In genomic region chr7:24174618-24175336, GRCm38 (mm10) we compare ENCODE assay signal across 8 mouse cellular contexts. TPM values are rescaled to one million over a fixed set of nuclear protein-coding genes. Genes with fewer than 3 reads are reported as not detected.
DNase-seq lines count a peak whose midpoint lies in the region; ATAC-seq and TF ChIP-seq lines count a peak whose summit lies in the region.

TSS of gene Zfp114 (plus strand) at chr7:24175060.

- H3K4me3 ChIP-seq in cerebellum, adult 2 months (replicated peaks; ENCODE audit: insufficient read depth, low read depth, low read length), result peak within 1 kb of the TSS; percentile 85
- peak within 1 kb of the TSS; percentile 62 for H3K4me3 ChIP-seq in hindbrain, embryonic 10.5 days
- H3K4me3 ChIP-seq in layer of hippocampus, adult 2 months, result peak within 1 kb of the TSS; percentile 74
- H3K4me3 ChIP-seq in liver, postnatal 0 days (ENCODE audit: low read depth, low read length), result peak within 1 kb of the TSS; percentile 48
- H3K4me3 ChIP-seq in neural tube, embryonic 14.5 days (ENCODE audit: low read depth, low read length), result peak within 1 kb of the TSS; percentile 39

- H3K4me2 ChIP-seq in liver, postnatal 0 days (ENCODE audit: low read depth, low read length), result peak within 1 kb of the TSS; percentile 68
- H3K4me2 ChIP-seq in neural tube, embryonic 14.5 days (ENCODE audit: low read depth, low read length), result peak within 1 kb of the TSS; percentile 43

- no peaks in the 10 kb centered on the region for H3K27me3 ChIP-seq in cerebellum, adult 2 months (ENCODE audit: control insufficient read depth, insufficient read depth, low read length)
- H3K27me3 ChIP-seq in hindbrain, embryonic 10.5 days (ENCODE audit: insufficient read depth, poor library complexity, severe bottlenecking), result no peaks in the 10 kb centered on the region
- H3K27me3 ChIP-seq in liver, postnatal 0 days (ENCODE audit: insufficient read depth, low read length), result no peaks in the 10 kb centered on the region
- no peaks in the 10 kb centered on the region for H3K27me3 ChIP-seq in neural tube, embryonic 14.5 days (ENCODE audit: control insufficient read depth, insufficient read depth, low read length)

- TF ChIP-seq EP300 in liver, postnatal 0 days (IDR thresholded peaks at IDR 0.05; ENCODE audit: low read depth), result no peak

- DNase-seq in NIH3T3 (ENCODE audit: low read depth), result peak; percentile 41
- DNase-seq in cerebellum, adult 2 months, result peak; percentile 80 to 87
- peak; percentile 82 for DNase-seq in forelimb bud, embryonic 11.5 days (ENCODE audit: low read depth, low spot score)
- DNase-seq in hindbrain, embryonic 10.5 days (ENCODE audit: low spot score), result peak; percentile 84
- peak; percentile 77 to 79 for DNase-seq in layer of hippocampus, adult 2 months (ENCODE audit: low spot score in 2 of 2)
- DNase-seq in liver, postnatal 0 days, result peak; percentile 55
- peak; percentile 79 for DNase-seq in testis, postnatal 14 days (ENCODE audit: low spot score)

- H3K9me3 ChIP-seq in hindbrain, embryonic 10.5 days, result 0 out of 2 replicates have a peak, but pooled peaks cover 6% of the 10 kb centered on the region
- no peaks in the 10 kb centered on the region for H3K9me3 ChIP-seq in liver, postnatal 0 days (ENCODE audit: low read length)
- no peaks in the 10 kb centered on the region for H3K9me3 ChIP-seq in neural tube, embryonic 14.5 days (ENCODE audit: control insufficient read depth, low read length)

- peak; percentile 86 for ATAC-seq in liver, postnatal 0 days
- peak; percentile 93 for ATAC-seq in neural tube, embryonic 14.5 days (ENCODE audit: low read depth)

- H3K27ac ChIP-seq in cerebellum, adult 2 months (ENCODE audit: insufficient read depth, low read length), result peak within 1 kb of the TSS; percentile 27
- peak within 1 kb of the TSS; percentile 87 for H3K27ac ChIP-seq in hindbrain, embryonic 10.5 days
- peak within 1 kb of the TSS; percentile 94 for H3K27ac ChIP-seq in layer of hippocampus, adult 2 months
- H3K27ac ChIP-seq in liver, postnatal 0 days (ENCODE audit: low read depth), result no peak within 1 kb of the TSS
- no peak within 1 kb of the TSS for H3K27ac ChIP-seq in neural tube, embryonic 14.5 days (ENCODE audit: low read depth, low read length)

- peak; percentile 66; the same call in 1 of the 2 replicates for TF ChIP-seq POLR2A in cerebellum, adult 2 months (IDR thresholded peaks at IDR 0.05; ENCODE audit: borderline replicate concordance, insufficient read depth, low read length)

- WGBS in cerebellum, adult 2 months, result 11% methylated on average over 23 of the region's 23 CpGs
- WGBS in hindbrain, embryonic 10.5 days, result 14% methylated on average over 23 of the region's 23 CpGs
- 13% methylated on average over 23 of the region's 23 CpGs for WGBS in liver, postnatal 0 days (ENCODE audit: insufficient replicate concordance)
- WGBS in neural tube, embryonic 14.5 days, result 13% methylated on average over 23 of the region's 23 CpGs

- no peak for TF ChIP-seq CTCF in cerebellum, adult 2 months (IDR thresholded peaks at IDR 0.05; ENCODE audit: borderline replicate concordance, insufficient read depth, low read depth, low read length)
- TF ChIP-seq CTCF in layer of hippocampus, adult 2 months (conservative IDR thresholded peaks at IDR 0.05), result peak; percentile 51
- no peak for TF ChIP-seq CTCF in liver, postnatal 0 days (IDR thresholded peaks at IDR 0.05; ENCODE audit: low read depth)

- no peaks in the 10 kb centered on the region for H3K4me1 ChIP-seq in cerebellum, adult 2 months (ENCODE audit: control insufficient read depth, insufficient read depth, low read length)
- H3K4me1 ChIP-seq in hindbrain, embryonic 10.5 days (replicated peaks), result peaks cover 6% of the 10 kb centered on the region; the same call in 1 of the 2 replicates
- peaks cover 5% of the 10 kb centered on the region; the same call in 1 of the 2 replicates for H3K4me1 ChIP-seq in liver, postnatal 0 days (ENCODE audit: insufficient read depth)
- H3K4me1 ChIP-seq in neural tube, embryonic 14.5 days (ENCODE audit: control insufficient read depth, insufficient read depth, low read length), result 0 out of 2 replicates have a peak, but pooled peaks cover 2% of the 10 kb centered on the region

- peak within 1 kb of the TSS; percentile 31; the same call in 1 of the 2 replicates for H3K9ac ChIP-seq in liver, postnatal 0 days (replicated peaks)
- H3K9ac ChIP-seq in neural tube, embryonic 14.5 days (replicated peaks; ENCODE audit: low read depth, low read length), result peak within 1 kb of the TSS; percentile 12; the same call in 1 of the 2 replicates

- H3K36me3 ChIP-seq in hindbrain, embryonic 10.5 days, result no peaks in the 10 kb centered on the region
- H3K36me3 ChIP-seq in liver, postnatal 0 days (replicated peaks; ENCODE audit: insufficient read depth, low read length), result no peaks in the 10 kb centered on the region
- H3K36me3 ChIP-seq in neural tube, embryonic 14.5 days (ENCODE audit: control insufficient read depth, insufficient read depth, low read length), result no peaks in the 10 kb centered on the region

RNA-seq across cellular contexts. Expression of gene Zfp114, which starts in this region (rescaled TPM):
- polyA plus RNA-seq in cerebellum, adult 2 months (2012; rRNA removed), result 2.2 and 3.0 TPM in 2 replicates
- 3.9 and 5.1 TPM in 2 replicates for polyA plus RNA-seq in hindbrain, embryonic 10.5 days (2016; fragmentation: Nextera tagmentation; extraction: Ambion mirVana)
- 1 to 10 TPM; 3.4 to 4.3 TPM for total RNA-seq in layer of hippocampus, adult 2 months (2021)
- 0.13 and 0.19 TPM in 2 replicates for polyA plus RNA-seq in liver, postnatal 0 days (2015; fragmentation: Nextera tagmentation; extraction: Ambion mirVana)
- 3.8 and 4.0 TPM in 2 replicates for polyA plus RNA-seq in neural tube, embryonic 14.5 days (2014; fragmentation: Nextera tagmentation; extraction: Ambion mirVana)

Comparison
In these comparisons a context has a peak if more than half of its experiments do, and no peak if none do; other contexts are left out.
1. Peak in DNase-seq, ATAC-seq, H3K4me3 ChIP-seq, H3K9ac ChIP-seq and H3K4me2 ChIP-seq in liver, postnatal 0 days; RNA of the gene not detected or under 1 TPM.
2. H3K27ac ChIP-seq: peak in cerebellum, adult 2 months (single experiment), hindbrain, embryonic 10.5 days (single experiment) and layer of hippocampus, adult 2 months (single experiment); none in liver, postnatal 0 days (single experiment) and neural tube, embryonic 14.5 days (single experiment).
3. Peak in every context shown above with its lines, with median percentiles within 50 percentile points of each other: DNase-seq and H3K4me3 ChIP-seq.